Mouse (Mus musculus): ENCODE results near the gene Elp6.

DNA sequence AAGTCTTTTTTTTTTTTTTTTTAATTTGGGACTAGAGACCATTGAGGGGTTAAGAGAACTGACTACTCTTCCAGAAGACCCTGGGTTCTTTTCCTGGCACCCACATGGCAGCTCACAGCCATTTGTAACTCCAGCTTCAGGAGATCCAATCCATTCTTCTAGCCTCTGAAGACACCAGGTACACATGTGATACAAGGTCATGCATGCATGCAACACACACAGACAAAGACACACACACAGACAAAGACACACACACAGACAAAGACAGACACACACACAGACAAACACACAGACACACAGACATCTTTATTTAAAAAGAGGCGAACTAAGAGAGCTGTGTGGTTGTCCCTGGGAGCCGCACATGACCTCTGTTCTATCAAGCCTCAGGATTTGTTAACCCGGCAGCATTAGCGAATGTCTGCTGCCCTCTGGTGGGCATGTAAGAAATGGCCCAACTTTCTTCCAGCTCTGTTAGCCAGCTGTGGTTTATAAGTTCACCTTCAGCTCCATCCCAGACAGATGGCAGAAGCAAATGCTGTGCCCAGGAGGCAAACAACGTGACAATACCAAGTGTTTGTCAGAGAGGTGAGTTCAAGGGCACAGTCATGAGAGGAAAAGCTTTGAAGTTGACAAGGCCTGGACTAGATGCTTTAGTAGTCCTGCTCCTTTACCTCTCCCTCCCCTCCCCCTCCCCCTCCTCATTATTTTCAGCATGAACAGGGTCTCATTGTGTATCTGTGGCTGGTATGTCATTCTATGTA is 7.9 kb upstream of the Elp6 start:
- TF ChIP-seq GATA1 (IDR thresholded peaks at IDR 0.05; ENCODE audit: borderline replicate concordance, low read length), result no peak
- no peak for TF ChIP-seq FLI1 (IDR thresholded peaks at IDR 0.05; ENCODE audit: low read length)
